Mouse (Mus musculus): ENCODE measurements at regions not wholly inside any gene's neighbourhood (a gene's known extent, or its start where the extent isn't known, plus 50 kb on each side); places are given as distances from the start of the nearest gene placed in this dataset.
"Not testable (repeated sequence)": the region's sequence is repeated elsewhere in the genome, so short reads cannot be mapped to it uniquely, and the experiment has no call there.

DNA sequence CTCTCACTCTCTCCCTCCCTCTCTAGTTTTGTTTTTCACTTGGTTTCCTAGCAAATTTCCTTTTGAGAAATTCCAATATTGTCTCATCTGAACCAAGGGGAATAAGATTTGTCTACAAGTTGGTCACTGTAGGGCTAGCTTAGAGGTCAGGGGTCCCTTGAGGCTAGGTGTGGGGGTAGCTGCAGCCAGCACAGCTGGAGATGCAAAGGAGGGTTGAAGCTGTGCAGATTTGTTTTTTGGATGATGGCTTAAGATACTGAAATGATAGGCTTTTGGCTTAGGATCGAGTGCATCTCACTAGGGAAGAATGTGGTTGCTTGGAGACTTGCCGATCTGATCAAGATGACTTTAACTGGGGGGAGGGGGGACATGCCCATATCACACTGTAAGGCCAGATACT is 88.3 kb upstream of the Tmem28 start:
- no peaks in the 10 kb centered on the region for H3K9me3 ChIP-seq
- H3K36me3 ChIP-seq: no peaks in the 10 kb centered on the region
- no peaks in the 10 kb centered on the region for H3K4me1 ChIP-seq
- H3K9ac ChIP-seq (replicated peaks): no peak overlapping the region
- no peak overlapping the region for H3K4me2 ChIP-seq (replicated peaks)
- no peak for ATAC-seq (replicated peaks)
- no peaks in the 10 kb centered on the region for H3K27me3 ChIP-seq
- WGBS: 62% methylated on average over 2 of the region's 2 CpGs
- H3K4me3 ChIP-seq: no peak overlapping the region
- no peak overlapping the region for H3K27ac ChIP-seq (replicated peaks)

DNA sequence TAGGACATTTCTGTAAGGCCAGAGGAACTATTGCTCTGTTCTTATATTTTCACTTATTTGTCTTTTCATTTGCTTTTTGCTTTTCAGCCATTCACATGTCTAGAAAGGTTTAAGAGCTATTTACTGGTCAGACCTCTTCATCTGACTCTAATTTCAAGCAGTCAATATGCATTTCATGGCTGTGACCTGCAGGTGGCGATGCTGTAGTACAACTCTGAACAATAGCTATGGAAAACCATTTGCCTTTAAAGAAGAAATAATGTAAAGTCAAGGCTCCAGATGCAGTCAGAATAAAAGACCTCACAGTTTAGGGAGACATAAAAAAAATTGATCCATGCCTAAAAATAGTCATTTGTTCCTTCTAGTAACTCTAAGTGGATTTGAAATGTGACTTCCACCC is 95.7 kb upstream of the Tmem28 start:
- WGBS: 3% methylated on average over 1 of the region's 1 CpGs
- no peak overlapping the region for H3K4me3 ChIP-seq
- H3K4me2 ChIP-seq (replicated peaks): no peak overlapping the region
- H3K27me3 ChIP-seq: 0 out of 2 replicates have a peak, but pooled peaks cover 3% of the 10 kb centered on the region
- H3K9me3 ChIP-seq: no peaks in the 10 kb centered on the region
- no peak for ATAC-seq (replicated peaks)
- H3K27ac ChIP-seq (replicated peaks): no peak overlapping the region
- H3K4me1 ChIP-seq: no peaks in the 10 kb centered on the region
- no peak overlapping the region for H3K9ac ChIP-seq (replicated peaks)
- no peaks in the 10 kb centered on the region for H3K36me3 ChIP-seq

DNA sequence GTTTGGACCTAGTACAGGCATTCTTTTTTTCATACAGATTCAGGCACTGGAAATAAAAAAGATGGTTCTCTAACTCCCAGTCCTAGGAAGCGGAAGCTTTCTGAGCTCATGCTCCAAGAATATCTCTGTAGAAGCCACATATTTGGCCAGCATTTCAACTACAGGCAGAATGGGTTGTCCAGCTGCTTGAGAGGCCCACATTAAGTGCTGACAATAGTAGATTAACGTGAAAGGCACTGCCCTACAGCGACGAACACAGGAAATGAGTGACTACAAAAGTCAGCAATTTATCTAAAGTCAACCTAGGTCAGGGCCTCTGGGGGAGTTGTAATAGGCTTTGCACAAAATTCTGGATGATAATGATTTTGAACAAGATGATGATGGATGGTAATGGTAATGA is 125.5 kb upstream of the Tmem28 start:
- Histone ChIP-seq H3K36me3 (no peaks in the 10 kb centered on the region), H3K9me3 (no peaks in the 10 kb centered on the region), H3K9ac (replicated peaks) (no peak overlapping the region), H3K4me2 (replicated peaks) (no peak overlapping the region), H3K27ac (replicated peaks) (no peak overlapping the region), H3K4me1 (no peaks in the 10 kb centered on the region), H3K4me3 (no peak overlapping the region), H3K27me3 (no peaks in the 10 kb centered on the region)
- ATAC-seq (replicated peaks): no peak
- 80% methylated on average over 4 of the region's 4 CpGs for WGBS

DNA sequence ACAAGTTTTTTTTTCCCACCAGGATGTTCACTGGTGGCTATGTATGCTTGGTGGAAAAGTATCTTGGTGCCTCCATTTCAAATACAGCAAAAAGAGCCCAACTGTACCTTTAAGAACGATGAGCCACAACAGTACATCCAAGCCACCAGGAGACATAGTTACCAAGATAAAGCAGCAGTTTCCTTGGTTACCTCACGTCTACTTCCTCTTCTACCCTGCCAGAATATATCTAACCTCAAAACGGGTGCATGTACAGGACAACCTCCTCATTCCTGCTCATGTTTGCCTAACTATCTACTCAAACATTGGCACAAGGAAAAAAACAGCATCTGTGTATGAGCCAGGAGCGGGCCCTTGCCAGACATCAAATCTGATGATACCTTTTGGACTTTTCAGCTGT is 129.8 kb upstream of the Tmem28 start:
- Histone ChIP-seq H3K9ac (replicated peaks) (no peak overlapping the region), H3K27ac (replicated peaks) (no peak overlapping the region), H3K27me3 (no peaks in the 10 kb centered on the region), H3K36me3 (no peaks in the 10 kb centered on the region), H3K4me3 (no peak overlapping the region), H3K4me1 (no peaks in the 10 kb centered on the region), H3K9me3 (no peaks in the 10 kb centered on the region), H3K4me2 (replicated peaks) (no peak overlapping the region)
- ATAC-seq (replicated peaks): no peak
- WGBS: 74% methylated on average over 4 of the region's 4 CpGs

DNA sequence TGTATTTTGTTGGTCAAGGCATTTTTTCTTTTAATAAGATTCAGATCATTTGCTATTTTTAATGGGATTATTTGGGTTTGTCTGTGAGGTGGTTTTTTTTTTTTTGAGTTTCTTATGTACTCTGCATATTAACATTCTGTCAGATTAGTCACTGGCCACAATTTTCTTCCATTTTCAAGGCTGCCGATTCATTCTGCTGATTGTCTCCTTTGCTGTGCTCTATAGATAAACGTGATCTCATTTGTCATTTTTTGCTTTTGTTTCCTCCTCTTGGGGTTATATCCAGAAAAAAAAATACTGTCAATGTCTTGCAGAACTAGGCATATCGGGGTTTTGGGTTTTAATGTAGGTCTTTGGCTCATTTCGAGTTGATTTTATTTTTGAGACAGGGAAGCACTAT is 131.1 kb upstream of the Tmem28 start:
- ATAC-seq (replicated peaks): no peak
- Histone ChIP-seq H3K27me3 (no peaks in the 10 kb centered on the region), H3K36me3 (no peaks in the 10 kb centered on the region), H3K4me2 (replicated peaks) (no peak overlapping the region), H3K4me3 (no peak overlapping the region), H3K9me3 (no peaks in the 10 kb centered on the region), H3K4me1 (no peaks in the 10 kb centered on the region), H3K27ac (replicated peaks) (no peak overlapping the region), H3K9ac (replicated peaks) (no peak overlapping the region)
- 78% methylated on average over 4 of the region's 4 CpGs for whole genome bisulfite sequencing

DNA sequence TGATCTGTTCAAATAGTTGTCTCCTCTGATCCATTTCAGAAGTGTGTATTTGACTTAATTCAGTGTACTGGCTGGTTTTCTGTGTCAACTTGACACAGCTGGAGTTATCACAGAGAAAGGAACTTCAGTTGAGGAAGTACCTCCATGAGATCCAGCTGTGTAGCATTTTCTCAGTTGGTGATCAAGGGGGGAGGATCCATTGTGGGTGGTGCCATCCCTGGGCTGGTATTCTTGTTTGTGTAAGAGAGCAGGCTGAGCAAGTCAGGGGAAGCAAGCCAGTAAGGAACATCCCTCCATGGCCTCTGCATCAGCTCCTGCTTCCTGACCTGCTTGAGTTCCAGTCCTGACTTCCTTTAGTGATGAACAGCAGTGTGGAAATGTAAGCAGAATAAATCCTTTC is 138.3 kb upstream of the Tmem28 start:
- H3K9me3 ChIP-seq; H3K9ac ChIP-seq (replicated peaks); H3K27ac ChIP-seq (replicated peaks); ATAC-seq (replicated peaks); H3K4me2 ChIP-seq (replicated peaks); H3K4me3 ChIP-seq; H3K36me3 ChIP-seq; H3K27me3 ChIP-seq; H3K4me1 ChIP-seq: not testable (repeated sequence)

DNA sequence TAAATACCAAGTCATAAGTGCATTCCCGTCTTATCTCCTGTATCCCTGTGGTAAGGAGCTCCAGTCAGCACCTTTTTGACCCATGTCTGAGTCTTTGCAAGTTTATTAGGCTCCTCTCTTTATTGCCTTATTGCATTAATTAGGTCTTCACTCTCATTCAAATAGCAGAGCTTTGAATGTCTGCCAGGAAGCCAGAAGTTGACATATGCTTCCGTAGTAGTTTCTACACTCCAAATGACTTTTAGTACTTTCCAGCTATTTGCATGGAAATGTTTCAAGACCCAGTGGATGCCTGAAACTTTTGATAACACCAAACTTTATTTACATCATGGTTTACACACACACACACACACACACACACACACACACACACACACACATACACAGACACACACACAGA is 153.2 kb upstream of the Tmem28 start:
- Histone ChIP-seq H3K4me1 (no peaks in the 10 kb centered on the region), H3K36me3 (no peaks in the 10 kb centered on the region), H3K27ac (replicated peaks) (no peak overlapping the region), H3K9me3 (no peaks in the 10 kb centered on the region), H3K4me2 (replicated peaks) (no peak overlapping the region), H3K9ac (replicated peaks) (no peak overlapping the region), H3K27me3 (no peaks in the 10 kb centered on the region), H3K4me3 (no peak overlapping the region)
- WGBS: 53% methylated on average over 2 of the region's 2 CpGs
- ATAC-seq (replicated peaks): no peak

DNA sequence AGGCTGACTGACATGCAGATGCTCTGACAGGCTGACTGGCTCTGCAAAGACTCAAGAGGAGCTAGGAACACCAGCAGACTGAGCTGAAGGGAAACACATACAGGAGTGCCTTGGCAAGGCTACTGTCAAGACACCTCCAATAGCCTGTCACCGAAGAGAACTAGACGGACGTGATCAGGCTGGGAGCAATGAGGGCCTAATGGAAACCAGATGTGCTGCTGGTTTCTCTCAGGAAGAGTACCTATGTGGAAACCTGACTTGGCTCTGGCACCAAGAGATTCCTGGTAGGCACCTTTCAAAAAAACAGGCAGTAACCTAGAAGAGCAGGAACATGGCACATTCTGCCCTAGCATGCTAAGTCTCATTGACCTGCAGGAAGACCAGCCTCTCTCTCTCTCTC is 158.3 kb upstream of the Tmem28 start:
- no peak for ATAC-seq (replicated peaks)
- no peaks in the 10 kb centered on the region for H3K4me1 ChIP-seq
- no peak overlapping the region for H3K27ac ChIP-seq (replicated peaks)
- H3K4me2 ChIP-seq (replicated peaks): no peak overlapping the region
- no peak overlapping the region for H3K4me3 ChIP-seq
- H3K9me3 ChIP-seq: no peaks in the 10 kb centered on the region
- 86% methylated on average over 3 of the region's 3 CpGs for WGBS
- no peak overlapping the region for H3K9ac ChIP-seq (replicated peaks)
- no peaks in the 10 kb centered on the region for H3K36me3 ChIP-seq
- H3K27me3 ChIP-seq: no peaks in the 10 kb centered on the region

DNA sequence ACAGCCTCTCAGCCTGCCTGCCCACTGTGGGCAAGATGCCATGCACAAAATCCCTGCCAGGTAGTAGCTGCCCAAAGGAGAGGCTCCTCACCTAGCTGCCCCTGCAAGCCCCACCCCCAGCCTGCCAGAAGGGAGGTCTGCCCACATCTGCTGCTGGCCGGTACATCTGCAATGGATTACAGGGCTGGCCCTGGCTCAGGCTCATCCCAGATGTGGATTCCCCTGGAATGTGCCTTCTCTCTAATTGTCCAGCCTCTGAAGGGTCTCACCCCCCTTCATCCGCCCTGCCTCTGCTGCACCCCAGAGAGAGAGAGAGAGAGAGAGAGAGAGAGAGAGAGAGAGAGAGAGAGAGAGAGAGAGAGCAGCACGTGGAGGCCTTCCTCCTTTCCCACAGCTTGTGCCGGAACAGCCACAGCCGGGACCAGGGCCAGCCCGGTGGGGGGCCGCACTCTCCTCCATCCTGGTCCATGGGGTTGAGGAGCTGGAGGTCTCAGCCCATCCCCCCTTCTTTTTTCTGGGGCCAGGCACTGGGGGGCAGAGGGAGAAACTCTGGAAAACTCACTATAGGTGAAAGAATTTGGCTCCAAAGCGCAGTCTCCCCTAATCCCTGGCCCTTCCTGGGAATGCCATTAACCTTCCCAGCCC is 161.2 kb upstream of the Tmem28 start:
- Histone ChIP-seq H3K4me3 (no peak overlapping the region), H3K27ac (replicated peaks) (no peak overlapping the region), H3K36me3 (no peaks in the 10 kb centered on the region), H3K27me3 (no peaks in the 10 kb centered on the region), H3K9ac (replicated peaks) (no peak overlapping the region), H3K4me1 (no peaks in the 10 kb centered on the region), H3K4me2 (replicated peaks) (no peak overlapping the region), H3K9me3 (no peaks in the 10 kb centered on the region)
- WGBS: 54% methylated on average over 7 of the region's 8 CpGs
- no peak for ATAC-seq (replicated peaks)

DNA sequence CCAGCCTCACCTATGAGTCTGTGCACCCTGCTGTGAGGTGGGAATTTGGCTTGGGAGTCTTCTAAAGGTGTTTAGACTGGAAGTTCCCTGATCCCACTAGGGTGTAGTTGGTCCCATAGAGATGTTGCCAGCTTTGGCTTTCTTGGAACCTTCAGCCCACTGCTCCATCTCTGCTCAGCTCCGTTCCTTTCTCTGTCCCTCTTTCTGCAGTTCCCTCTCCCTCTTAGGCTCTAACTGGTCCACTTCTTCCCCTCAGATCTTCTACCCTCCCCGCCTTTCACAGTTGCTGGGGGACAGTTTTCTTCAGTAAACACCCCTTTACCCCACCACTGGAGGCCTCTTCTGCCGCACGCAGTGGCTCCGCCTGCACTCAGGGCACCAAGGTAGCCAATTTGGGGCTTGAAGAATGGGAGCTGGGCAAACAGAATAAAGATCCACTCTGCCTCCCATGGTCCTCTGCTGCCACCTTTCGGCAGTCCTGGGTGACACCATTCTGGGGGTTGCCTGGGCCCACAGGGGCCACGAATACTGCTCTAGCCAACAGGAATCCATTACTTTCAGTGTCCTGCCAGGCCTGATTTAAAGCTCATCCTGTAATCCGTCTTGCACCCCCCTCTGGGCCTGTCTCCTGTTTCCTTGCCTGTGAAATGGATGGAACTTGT is 162.9 kb upstream of the Tmem28 start:
- peak; percentile 82 for ATAC-seq (replicated peaks)
- WGBS: 25% methylated on average over 8 of the region's 8 CpGs
- H3K27me3 ChIP-seq: no peaks in the 10 kb centered on the region
- no peak overlapping the region for H3K27ac ChIP-seq (replicated peaks)
- no peak overlapping the region for H3K4me3 ChIP-seq
- H3K9ac ChIP-seq (replicated peaks): no peak overlapping the region
- no peaks in the 10 kb centered on the region for H3K9me3 ChIP-seq
- no peak overlapping the region for H3K4me2 ChIP-seq (replicated peaks)
- no peaks in the 10 kb centered on the region for H3K4me1 ChIP-seq
- H3K36me3 ChIP-seq: no peaks in the 10 kb centered on the region

DNA sequence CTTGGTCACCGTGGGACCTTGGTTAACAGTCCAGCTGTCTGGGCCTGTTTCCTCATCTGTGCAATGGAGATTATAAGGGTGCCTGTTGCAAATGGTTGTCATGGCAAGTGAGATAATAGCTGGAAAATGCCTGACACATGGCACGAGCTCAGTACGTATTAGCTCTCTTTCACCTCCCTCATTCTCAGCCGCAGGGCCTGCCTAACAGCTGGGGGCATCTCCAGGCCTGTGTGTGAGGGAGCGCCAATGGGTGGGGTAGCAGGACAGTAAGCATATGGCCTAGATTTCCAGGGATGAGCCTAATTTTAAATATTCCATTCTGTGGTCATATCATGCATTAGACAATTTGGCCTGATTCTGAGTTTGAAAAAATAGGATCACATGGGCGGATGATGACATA is 163.8 kb upstream of the Tmem28 start:
- ATAC-seq (replicated peaks): no peak
- Histone ChIP-seq H3K27me3 (no peaks in the 10 kb centered on the region), H3K9ac (replicated peaks) (no peak overlapping the region), H3K4me2 (replicated peaks) (no peak overlapping the region), H3K36me3 (no peaks in the 10 kb centered on the region), H3K9me3 (no peaks in the 10 kb centered on the region), H3K4me1 (no peaks in the 10 kb centered on the region), H3K27ac (replicated peaks) (no peak overlapping the region), H3K4me3 (no peak overlapping the region)
- 60% methylated on average over 6 of the region's 6 CpGs for WGBS

DNA sequence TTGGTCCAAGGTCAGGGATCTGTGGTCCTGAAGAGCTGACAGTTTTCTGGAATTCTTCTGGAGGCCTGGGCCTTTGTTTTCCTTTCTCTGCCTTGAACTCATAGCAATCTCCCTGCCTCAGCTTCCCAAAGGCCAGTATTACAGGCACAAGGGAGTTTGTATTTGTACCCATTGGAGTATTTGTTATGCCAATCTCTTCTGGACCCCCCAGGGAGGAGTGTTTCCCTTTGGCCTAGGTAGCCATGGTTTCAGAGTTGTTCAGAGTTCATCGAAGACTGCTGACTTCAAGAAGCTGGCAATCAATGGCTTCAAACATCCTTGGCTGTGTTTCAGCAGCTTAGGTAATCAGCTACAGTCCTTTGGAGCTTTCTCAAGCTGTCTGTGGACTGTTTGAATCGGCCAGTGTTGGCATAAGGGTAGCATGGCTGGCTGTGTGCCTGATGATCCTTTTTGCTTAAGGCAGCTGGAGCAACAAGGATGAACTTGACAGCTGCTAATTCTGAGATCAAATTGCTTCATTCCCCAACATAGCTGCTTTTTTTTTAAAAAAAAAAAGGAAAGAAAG is 161.2 kb upstream of the Pja1 start:
- H3K4me2 ChIP-seq (replicated peaks): no peak overlapping the region
- no peak overlapping the region for H3K27ac ChIP-seq (replicated peaks)
- no peaks in the 10 kb centered on the region for H3K36me3 ChIP-seq
- H3K9me3 ChIP-seq: no peaks in the 10 kb centered on the region
- ATAC-seq (replicated peaks): no peak
- H3K4me1 ChIP-seq: no peaks in the 10 kb centered on the region
- H3K4me3 ChIP-seq: no peak overlapping the region
- WGBS: 34% methylated on average over 2 of the region's 2 CpGs
- H3K9ac ChIP-seq (replicated peaks): no peak overlapping the region
- H3K27me3 ChIP-seq: no peaks in the 10 kb centered on the region
